Mouse (Mus musculus) macrophage (primary cell): ENCODE data around the gene Tle1. TPM values are rescaled to one million over a fixed set of nuclear protein-coding genes. Genes with fewer than 3 reads are reported as not detected.

ENCODE experiments used
- H3K27ac ChIP-seq: fragments of 350-480 bp; formaldehyde crosslinking; 2 replicates; pipeline ENCODE4 v1.9.0; 2021
- H3K36me3 ChIP-seq: fragments of 350-480 bp; formaldehyde crosslinking; 2 replicates; pipeline ENCODE4 v1.9.0; 2021; ENCODE audit errors: inconsistent target
- H3K4me3 ChIP-seq: fragments of 350-480 bp; formaldehyde crosslinking; 2 replicates; pipeline ENCODE4 v1.9.0; 2021; ENCODE audit errors: inconsistent target
- H3K79me2 ChIP-seq: fragments of 350-480 bp; formaldehyde crosslinking; 2 replicates; pipeline ENCODE4 v1.9.0; 2021; ENCODE audit errors: inconsistent target
- WGBS: methylation state at CpG from one replicate; pipeline ENCODE4 v1.1.7; 2026; ENCODE audit warnings: inconsistent platforms; ENCODE audit not compliant: missing documents; 5-methylcytosine and 5-hydroxymethylcytosine counted together
- polyA plus RNA-seq: library from polyadenylated mRNA; stranded (reverse); fragments of 250-400 nt; gene quantifications from 3 replicates; pipeline ENCODE4 v1.2.4, GENCODE M21; 2018; ENCODE audit warnings: inconsistent platforms

Gene Tle1
- polyA plus RNA-seq, 1 experiment from 2014 or later, result 5.1 TPM

DNA sequence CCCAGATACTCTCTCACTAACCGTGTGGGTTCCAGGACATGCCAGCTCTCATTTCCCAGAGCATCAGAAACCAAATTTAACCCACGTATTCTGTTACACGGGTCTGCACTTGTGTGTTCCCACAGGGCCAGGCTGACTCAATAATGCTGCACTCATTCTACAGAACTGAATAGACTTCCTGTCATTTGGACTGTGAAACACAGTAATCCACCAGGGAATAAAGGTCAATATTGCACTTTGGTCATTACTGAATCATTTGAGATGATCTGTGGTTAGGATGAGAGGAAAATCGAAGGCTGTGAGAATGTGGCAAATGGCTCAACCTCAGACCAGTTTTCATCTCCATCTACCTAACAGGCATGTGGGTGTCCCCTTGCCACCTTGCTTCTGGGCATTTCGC is 16.2 kb downstream of the Tle1 start:
- no peak overlapping the region for H3K4me3 ChIP-seq
- no peaks in the 10 kb centered on the region for H3K79me2 ChIP-seq
- H3K27ac ChIP-seq, result no peak overlapping the region
- 94% methylated on average over 5 of the region's 5 CpGs for WGBS
- no peaks in the 10 kb centered on the region for H3K36me3 ChIP-seq

DNA sequence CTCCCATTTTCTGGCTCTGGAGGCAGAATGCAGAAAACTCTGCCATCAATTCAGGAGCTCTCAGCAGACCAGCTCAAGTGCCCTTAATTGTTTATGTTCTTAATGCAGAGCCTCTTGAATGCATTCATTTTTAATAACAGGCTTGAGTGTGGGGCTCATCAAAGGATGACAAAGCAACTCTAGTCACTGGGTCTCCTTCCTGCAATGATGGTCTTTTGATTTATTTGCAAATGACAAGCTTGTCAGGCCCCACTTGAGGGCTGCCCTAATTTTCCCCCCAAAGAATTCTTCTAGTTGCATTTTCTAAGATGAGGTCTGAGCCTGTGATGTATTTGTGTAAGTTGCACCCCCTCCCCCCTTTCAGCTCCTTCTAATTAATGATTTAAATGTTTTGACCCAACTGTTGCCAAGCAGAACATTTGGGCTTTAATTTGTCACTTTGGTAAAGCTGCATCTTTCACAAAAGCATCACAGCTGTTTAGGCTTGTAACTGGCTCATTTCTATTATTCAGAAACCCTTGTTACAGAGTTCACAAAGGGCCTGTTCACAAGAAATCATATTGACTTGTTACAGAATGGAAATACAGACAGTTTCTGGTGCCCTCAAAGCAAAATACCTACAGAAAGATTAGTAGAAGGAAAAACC is 18.3 kb downstream of the Tle1 start:
- Histone ChIP-seq H3K79me2 (no peaks in the 10 kb centered on the region), H3K27ac (no peak overlapping the region), H3K36me3 (no peaks in the 10 kb centered on the region), H3K4me3 (no peak overlapping the region)

- 91% methylated on average over 1 of the region's 1 CpGs for WGBS
Observed at GRCm38 (mm10) chr4:72175943-72176342, 24.8 kb downstream of the Tle1 start.

DNA sequence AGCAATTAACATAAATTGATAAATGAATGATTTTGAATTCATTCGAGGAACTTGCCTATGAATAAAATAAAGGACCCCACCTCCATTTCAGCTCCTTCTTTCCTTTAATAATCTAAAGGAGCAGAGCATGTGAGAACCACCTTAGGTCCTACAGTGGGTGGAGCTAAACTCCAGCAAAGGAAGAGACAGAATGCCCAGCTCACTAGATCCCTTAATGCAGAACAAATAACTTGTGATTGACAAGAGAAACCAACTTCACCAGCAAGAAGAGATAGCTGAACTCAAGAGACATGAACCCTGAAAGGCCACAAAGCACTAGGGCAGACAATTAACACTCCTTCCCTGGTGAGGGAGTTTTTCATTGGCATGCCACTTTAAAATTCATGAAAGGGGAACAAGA is 32.5 kb downstream of the Tle1 start:
- H3K27ac ChIP-seq, result no peak overlapping the region
- H3K4me3 ChIP-seq, result no peak overlapping the region
- WGBS, result no CpG with 5 or more reads among the region's 1 CpGs
- no peaks in the 10 kb centered on the region for H3K79me2 ChIP-seq
- H3K36me3 ChIP-seq, result no peaks in the 10 kb centered on the region

More at GRCm38 (mm10) chr4:72175943-72176342, 24.8 kb downstream of the Tle1 start:
- Histone ChIP-seq H3K27ac (no peak overlapping the region), H3K4me3 (no peak overlapping the region), H3K79me2 (no peaks in the 10 kb centered on the region), H3K36me3 (no peaks in the 10 kb centered on the region)

DNA sequence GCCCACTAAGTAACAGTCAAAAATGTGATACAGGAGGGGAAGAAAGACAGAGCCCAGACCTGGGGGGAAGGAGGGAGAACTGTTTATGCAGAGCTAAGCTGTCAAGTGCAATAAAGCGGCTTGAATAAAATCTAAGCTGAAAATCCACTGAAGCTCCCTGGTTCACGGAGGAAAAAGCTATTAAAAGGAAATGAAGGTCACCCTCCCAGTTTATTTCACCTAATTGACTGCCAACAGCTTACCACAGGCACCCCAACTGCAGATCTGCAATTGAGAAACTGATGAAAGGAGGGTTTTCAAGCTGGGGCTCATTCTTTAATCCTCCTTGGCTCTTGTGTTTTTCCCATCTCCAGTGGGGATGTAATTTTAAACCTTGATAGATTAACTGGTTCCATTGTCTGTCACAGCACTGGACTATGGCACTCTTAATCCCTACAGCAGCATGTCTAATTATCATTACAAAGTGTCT is 32.9 kb downstream of the Tle1 start:
- Histone ChIP-seq H3K79me2 (no peaks in the 10 kb centered on the region), H3K27ac (no peak overlapping the region), H3K36me3 (no peaks in the 10 kb centered on the region), H3K4me3 (no peak overlapping the region)
- WGBS, result 96% methylated on average over 2 of the region's 2 CpGs

DNA sequence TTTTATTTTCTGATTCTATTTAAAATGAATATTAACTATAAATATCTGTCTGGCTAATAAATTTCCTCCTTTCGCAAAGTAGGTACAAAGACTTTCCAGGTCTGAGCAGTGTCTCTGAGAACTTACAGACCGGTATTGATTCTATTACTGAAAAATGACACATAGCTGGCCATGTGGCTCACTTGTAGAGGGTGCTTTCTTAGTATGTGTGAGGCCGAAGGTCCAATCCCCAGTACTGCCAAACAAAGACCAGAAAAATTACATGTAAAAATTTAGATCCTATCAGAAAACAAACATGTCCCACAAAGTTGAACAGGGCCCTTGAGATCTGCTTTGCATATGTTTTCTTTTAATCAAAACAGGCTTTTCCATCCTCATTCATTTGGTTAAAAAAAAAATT is 33.5 kb downstream of the Tle1 start:
- 96% methylated on average over 3 of the region's 3 CpGs for WGBS
- no peaks in the 10 kb centered on the region for H3K36me3 ChIP-seq
- no peaks in the 10 kb centered on the region for H3K79me2 ChIP-seq
- H3K27ac ChIP-seq, result no peak overlapping the region
- no peak overlapping the region for H3K4me3 ChIP-seq

- WGBS, result 100% methylated on average over 2 of the region's 2 CpGs
- Histone ChIP-seq H3K4me3 (no peak overlapping the region), H3K36me3 (no peaks in the 10 kb centered on the region), H3K79me2 (no peaks in the 10 kb centered on the region), H3K27ac (no peak overlapping the region)
Observed at GRCm38 (mm10) chr4:72166561-72166960, 34.2 kb downstream of the Tle1 start.

GRCm38 (mm10) chr4:72165765-72166164 is 35.0 kb downstream of the Tle1 start:
- H3K36me3 ChIP-seq, result no peaks in the 10 kb centered on the region
- no peaks in the 10 kb centered on the region for H3K79me2 ChIP-seq
- H3K4me3 ChIP-seq, result no peak overlapping the region
- 97% methylated on average over 9 of the region's 9 CpGs for WGBS
- H3K27ac ChIP-seq, result no peak overlapping the region

GRCm38 (mm10) chr4:72162445-72163218 is 38.1 kb downstream of the Tle1 start:
- Histone ChIP-seq H3K27ac (no peak overlapping the region), H3K79me2 (no peaks in the 10 kb centered on the region), H3K36me3 (no peaks in the 10 kb centered on the region), H3K4me3 (no peak overlapping the region)
- 95% methylated on average over 4 of the region's 4 CpGs for WGBS

- no peaks in the 10 kb centered on the region for H3K36me3 ChIP-seq
- no peak overlapping the region for H3K4me3 ChIP-seq
- no peaks in the 10 kb centered on the region for H3K79me2 ChIP-seq
- WGBS, result 95% methylated on average over 14 of the region's 14 CpGs
- H3K27ac ChIP-seq, result no peak overlapping the region
Observed at GRCm38 (mm10) chr4:72160102-72160511, 40.6 kb downstream of the Tle1 start.

DNA sequence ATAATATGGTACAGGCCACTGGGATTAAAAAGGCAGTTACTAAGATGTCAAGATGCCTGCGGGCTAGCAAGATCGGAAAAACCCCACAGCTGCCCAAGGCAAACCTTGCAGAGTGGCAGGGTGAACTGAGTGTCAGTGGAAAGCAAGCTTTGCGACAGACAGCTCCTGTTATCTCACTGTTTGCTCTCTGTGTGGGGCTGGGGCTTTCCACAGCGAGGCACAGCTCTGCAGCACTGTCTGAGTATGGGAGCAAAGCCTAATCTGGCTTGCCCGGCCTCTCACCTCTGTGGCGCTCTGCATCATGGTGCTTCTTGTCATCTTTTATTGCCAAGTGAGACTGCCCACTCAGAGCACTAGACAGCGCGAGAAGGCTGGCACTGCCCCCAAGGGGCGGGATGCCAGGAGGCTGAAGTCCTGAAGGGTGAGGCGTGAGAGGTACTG is 42.8 kb downstream of the Tle1 start:
- 97% methylated on average over 10 of the region's 10 CpGs for WGBS
- Histone ChIP-seq H3K36me3 (no peaks in the 10 kb centered on the region), H3K79me2 (no peaks in the 10 kb centered on the region), H3K27ac (no peak overlapping the region), H3K4me3 (no peak overlapping the region)

DNA sequence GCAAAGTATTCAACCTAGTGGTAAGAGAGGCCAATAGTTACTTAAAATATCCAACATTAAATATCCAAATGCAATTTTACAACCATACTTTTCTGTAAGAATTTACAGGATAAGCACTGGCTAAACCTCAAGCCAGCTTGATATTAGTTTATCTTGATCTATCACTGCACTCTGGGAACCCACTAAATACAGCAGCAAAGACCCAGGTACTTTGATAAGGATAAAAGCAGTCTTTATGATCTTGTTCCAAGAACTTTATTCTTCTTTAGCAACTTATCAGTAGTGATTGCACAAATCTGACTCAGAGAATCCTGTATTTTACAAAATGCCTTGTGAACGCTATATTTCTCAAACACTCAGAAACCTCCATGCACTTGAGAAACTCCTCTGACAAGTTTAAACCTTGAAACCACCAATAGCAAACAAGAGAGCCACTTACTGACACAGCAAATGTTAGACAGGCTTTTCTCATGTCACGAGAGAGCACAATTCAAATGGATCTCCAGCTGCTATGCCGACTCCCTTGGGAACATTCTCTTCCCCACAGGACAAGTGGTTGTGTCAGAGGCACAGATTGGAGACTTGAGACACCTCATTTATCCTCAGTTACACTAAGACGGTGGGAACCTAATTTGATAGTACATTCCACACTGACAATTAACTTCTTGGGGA is 50.1 kb downstream of the Tle1 start:
- H3K79me2 ChIP-seq, result no peaks in the 10 kb centered on the region
- no peak overlapping the region for H3K4me3 ChIP-seq
- 99% methylated on average over 4 of the region's 4 CpGs for WGBS
- no peak overlapping the region for H3K27ac ChIP-seq
- no peaks in the 10 kb centered on the region for H3K36me3 ChIP-seq

DNA sequence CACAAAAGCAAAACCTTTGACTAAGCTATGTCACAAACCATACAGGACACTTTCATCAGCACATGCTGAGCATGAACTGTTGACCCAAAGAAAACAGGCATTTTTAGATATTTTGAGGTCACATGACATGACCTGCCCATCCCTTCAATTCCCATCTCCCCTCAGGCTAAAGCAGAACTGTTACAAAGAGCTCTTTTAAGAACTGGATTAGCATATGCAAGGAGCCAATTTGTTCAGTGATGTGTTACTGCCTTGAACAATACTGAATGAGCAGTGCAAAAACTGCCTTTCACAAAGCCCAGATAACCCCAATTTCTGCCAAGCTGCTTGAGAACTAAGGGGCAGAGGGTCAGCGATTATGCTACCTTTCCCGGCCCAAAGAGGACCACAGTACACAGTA is 54.7 kb downstream of the Tle1 start:
- Histone ChIP-seq H3K79me2 (no peaks in the 10 kb centered on the region), H3K27ac (no peak overlapping the region), H3K36me3 (no peaks in the 10 kb centered on the region), H3K4me3 (no peak overlapping the region)
- WGBS, result 100% methylated on average over 2 of the region's 2 CpGs

DNA sequence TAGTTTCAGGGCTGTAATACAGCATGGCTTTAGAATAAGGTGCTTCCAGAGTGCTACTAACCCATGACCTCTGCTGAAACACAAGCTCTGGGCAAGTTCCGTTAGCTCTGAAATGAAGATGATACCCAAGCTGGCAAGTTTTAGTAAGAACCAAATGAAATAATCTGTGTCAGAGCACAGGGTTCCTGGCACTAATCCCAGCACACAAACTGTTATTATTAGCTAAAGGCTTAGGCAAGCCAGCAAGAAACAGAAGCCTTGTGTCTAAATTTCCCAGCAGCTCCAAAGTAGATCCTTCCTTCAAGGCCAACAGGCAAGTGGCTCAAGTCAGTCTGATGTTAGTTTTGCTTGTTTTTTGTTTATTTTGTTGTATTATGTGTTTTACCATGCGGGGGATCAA is 56.2 kb downstream of the Tle1 start:
- Histone ChIP-seq H3K36me3 (no peaks in the 10 kb centered on the region), H3K79me2 (no peaks in the 10 kb centered on the region), H3K27ac (no peak overlapping the region), H3K4me3 (no peak overlapping the region)
- whole genome bisulfite sequencing, result 89% methylated on average over 2 of the region's 2 CpGs

- no peaks in the 10 kb centered on the region for H3K36me3 ChIP-seq
- no peak overlapping the region for H3K27ac ChIP-seq
- 91% methylated on average over 3 of the region's 3 CpGs for WGBS
- no peaks in the 10 kb centered on the region for H3K79me2 ChIP-seq
- no peak overlapping the region for H3K4me3 ChIP-seq
Observed at GRCm38 (mm10) chr4:72140706-72141105, 60.0 kb downstream of the Tle1 start.
